Mouse (Mus musculus): ENCODE data around the gene Alk. TPM values are rescaled to one million over a fixed set of nuclear protein-coding genes. Genes with fewer than 3 reads are reported as not detected.

The Alk gene
- total RNA-seq, 1 experiment from 2014 or later = 0.09 TPM

DNA sequence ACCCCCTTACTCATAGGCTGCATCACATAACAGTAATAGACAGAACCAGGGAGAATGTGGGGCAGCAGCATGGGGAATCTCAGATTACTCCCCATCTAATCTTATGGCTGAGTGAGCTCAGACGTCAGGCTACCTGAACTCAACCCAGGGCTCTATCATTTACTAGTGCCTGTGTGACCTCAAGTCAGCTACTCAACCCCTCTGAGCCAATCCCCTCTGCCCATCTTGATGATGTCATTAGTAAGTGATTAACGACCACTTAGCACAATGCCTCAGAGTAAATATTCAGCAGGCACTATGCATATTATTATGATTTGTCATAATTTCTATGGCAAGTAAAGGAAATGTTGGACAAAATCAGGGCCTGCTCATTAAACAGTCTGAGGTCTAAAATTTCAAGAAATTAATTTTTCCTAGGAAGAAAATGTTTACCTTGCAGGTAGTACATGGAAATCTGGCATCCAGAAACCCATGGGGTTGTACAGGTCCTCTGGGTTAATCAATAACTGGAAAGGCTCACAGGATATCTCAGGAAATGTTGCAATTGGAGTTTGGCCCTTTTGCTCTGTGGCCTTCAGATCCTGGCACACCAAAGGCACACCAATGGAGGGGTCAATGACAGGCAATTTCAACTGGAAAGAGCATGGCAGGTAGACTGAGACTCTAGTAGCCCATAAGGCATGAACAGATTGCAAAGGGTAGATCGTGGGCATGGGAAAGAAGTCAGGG is 204.9 kb downstream of the Alk start:
- DNase-seq = no peak

DNA sequence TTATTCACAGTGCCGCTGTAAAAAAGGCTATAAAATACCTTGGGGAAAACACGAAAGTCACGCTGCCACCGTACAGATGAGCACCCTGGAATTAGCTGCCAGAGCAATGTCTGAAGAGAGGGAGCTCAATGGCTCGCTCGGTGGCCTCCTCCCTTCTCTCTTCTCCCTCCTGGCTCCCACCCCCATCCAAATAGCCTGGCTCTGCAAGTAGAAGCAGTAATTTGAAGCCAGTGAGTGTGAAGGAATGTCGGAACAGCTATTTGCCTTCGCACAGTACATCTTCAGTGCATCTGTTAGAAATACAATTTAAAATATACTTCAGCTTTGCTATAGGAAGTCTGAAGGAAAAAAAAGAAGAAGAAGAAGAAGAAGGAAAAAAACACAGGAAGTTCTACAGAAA is 208.5 kb downstream of the Alk start:
- DNase-seq = no peak

DNA sequence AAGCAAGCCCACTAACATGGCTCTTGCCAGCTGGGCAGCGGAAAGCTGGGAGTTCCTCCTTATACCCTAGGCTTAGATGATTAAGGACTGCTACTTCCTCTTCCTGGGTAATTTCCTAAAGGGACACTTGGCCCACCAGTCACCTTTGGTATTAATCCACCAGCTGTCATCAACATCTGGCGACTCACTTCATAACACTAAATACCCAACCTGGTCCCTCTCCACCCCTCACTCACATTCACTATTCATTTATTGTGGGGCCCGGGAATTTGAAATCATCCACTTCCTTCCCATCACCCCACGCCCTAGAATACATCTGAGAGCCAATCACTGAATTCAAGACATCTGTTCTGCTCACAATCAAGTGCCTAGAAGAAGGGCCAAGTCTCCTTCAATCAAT is 235.4 kb downstream of the Alk start:
- DNase-seq = no peak

DNA sequence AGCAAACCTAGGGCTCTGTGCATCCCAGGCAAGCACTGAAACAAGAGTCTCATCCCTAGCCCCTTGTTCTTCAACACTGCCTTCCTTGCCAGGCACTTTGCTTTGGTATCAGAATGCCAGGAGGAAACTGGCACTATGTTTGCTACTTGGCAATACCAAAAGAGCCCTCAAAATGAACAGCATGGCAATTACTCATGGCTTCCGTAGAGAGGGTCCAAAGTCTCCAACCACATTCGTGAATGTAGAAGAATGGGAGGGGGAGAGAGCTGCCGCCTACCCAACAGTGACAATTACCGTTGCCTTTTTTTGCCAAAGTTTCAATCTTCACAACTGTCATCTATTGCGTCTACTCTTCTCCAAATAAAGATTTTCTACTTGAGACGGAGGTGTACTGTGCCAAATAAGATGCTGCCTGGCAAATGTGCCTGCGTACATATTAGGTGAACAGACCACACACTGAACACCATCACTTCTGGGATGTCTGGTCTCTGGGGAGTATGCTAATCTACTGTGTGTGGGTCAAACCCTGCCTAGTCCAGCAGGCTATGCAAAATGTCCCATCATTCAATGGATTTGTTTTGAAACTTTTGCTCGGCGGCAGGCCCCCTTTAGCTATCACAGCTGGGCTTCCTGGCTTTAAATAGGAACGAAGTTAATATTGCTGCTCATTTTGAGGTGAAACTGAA is 241.5 kb downstream of the Alk start:
- DNase-seq = no peak

DNA sequence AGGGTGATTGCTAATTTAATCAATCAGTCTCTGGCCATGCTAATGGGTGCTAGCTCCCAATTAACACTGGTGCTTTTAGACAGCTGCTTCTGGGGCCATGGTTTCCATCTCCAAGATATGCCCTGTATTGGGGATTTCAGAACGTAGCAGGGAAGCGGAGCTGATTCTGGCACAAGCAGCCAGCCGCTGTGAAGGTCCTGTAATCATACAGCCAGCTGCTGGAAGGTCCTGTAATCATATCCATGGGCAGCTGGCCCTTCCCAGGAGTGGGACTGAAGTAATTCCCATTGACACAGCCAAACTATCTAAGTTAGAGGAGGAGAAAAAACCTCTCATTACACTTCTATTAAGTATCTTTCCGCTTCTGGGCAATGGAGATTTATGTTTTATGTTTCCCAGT is 242.5 kb downstream of the Alk start:
- no peak for DNase-seq

DNA sequence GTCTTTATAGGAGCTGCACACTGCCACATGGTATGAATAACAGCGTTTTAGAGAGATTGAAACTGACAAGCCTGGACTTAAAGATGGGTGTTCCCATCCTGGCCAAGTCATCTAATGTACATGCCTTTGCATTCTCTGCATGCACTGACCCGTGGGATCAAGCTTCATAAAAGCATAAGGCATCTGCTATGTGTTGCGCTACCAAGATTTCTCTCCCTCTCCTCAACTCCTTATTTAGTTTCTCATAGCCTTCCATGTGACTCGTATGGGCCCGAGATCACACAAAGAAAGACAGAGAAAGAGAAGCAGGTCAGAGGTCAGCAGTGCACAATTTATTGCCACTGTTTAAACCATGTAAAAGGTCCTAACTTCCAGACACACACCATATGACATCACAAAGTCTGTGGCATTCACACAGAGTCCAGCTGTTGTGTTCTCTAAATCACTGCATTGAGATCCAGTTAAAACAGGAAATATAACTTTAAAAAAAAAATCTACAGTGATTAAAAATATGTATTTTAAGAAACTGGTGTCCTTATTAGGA is 247.6 kb downstream of the Alk start:
- no peak for DNase-seq

DNA sequence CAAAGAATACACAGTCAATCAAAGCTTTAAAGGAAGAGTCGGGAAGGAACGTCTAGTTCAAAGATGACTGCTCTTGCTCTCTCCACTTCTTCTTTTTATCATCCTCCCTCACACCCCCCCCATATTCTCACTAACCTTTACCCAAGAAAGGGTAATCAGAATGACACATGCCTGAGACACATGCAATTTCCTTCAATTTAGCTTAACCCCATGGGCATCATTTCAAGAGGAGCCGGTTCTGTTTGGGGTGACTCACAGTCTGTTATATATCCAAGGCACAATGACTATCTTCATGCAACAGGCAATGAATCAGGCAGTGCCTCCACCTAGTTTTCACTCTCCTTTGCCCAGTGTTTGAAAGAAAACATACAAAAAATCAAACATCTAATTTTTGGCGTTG is 265.0 kb downstream of the Alk start:
- no peak for DNase-seq

DNA sequence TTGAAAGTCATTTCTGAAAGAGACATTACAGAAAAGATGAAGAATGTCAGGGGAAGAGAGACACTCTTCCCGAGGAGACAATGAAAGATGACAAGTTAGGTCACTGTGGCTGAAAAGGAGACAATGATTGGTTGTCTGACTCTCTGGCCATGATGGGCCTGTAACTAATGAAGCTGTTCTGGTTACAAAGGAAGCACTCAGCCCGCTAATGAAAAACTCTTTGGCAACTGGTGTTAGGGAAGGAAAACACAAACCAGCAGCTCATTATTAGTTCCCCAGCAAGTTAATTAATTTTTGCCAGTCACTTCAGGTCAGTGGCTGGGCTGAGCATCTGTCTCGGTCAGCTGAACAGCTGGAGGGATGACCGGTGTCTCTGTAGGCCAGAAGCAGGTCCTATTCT is 271.5 kb downstream of the Alk start:
- DNase-seq = no peak

DNA sequence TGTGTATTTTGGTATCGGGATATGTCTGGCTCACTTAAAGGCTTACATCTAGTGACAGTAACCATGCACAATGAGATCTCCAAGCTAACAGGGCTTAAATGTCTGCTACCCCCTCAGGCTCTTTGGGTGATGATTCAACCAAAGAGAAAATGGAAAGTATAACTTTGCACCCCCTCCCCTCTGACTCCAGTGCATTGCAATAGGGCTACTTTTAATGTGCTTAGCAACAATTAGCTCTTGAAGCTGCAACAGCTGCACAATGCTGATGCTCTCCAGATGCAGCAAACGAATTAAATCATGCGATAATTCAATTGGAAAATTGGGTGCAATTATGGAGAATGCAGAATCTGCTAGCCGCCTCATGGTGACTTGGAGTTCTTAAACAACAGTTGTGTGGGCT is 278.5 kb downstream of the Alk start:
- DNase-seq = no peak

DNA sequence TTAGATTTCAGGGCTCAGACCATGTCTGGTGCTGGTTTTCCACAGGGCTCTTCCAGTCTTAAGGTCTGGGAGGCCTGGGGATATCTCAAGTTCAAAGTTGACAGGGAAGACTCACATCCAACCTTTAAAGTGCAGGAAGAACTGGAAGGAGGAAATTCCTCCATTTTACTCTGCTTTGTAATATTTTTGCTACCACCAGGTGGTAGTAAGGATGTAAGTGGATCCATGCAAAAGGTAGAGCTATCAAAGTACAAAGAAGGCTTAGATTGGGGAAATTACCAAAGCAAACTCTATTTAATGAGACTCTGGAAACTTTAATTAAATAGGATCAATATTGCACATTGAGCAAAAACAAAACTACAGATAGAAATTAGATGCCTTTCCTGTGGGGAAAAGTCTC is 284.9 kb downstream of the Alk start:
- no peak for DNase-seq

DNA sequence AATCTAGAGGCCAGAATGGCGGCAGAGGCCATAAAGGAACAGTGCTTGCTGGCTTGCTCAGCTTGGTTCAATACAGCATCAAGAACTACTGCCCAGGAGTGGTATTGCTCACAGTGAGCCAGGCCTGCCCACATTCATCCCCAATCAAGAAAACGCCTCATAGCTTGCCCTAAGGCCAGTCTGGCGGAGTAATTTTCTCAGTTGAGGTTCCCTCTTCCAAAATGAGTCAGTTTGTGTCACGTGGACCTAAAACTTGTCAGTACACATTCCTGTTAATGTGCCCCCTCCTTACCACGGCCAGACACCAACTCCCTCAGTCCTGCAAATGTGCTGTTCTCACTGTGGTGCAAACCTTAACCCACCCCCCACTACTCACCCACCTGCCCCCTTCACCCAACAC is 304.8 kb downstream of the Alk start:
- no peak for DNase-seq

DNA sequence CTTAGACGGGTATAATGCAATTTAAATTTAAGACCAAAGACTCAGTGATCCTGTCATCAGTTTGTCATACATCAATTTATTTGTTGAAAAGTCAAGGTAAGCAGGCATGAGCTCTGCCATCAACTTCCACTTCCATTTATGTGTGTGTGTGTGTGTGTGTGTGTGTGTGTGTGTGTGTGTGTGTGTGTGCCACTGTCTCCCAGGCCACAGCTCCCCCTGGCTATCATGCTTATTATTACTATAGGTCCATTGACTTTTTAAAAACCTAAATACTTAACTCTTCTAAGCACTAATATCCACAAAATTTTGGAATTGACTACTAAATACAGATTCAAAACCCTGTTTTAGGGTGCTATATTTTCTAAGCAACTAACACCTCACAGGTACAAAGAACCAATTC is 308.1 kb downstream of the Alk start:
- no peak for DNase-seq

DNA sequence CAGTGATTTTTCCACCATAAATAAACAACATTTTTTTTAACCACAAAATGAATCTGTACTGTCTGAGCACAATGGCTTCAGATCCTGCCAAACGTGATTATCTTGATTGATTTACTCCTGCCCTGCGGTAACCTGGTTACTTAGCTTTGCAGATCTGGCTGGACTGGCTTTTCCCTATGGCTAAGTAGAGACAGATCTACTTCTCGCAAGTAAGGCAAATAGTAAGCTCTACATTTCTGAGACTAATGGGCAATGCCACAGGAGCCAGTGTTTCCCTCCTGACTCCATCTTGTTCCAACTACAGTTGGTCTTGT is 311.2 kb downstream of the Alk start:
- no peak for DNase-seq

DNA sequence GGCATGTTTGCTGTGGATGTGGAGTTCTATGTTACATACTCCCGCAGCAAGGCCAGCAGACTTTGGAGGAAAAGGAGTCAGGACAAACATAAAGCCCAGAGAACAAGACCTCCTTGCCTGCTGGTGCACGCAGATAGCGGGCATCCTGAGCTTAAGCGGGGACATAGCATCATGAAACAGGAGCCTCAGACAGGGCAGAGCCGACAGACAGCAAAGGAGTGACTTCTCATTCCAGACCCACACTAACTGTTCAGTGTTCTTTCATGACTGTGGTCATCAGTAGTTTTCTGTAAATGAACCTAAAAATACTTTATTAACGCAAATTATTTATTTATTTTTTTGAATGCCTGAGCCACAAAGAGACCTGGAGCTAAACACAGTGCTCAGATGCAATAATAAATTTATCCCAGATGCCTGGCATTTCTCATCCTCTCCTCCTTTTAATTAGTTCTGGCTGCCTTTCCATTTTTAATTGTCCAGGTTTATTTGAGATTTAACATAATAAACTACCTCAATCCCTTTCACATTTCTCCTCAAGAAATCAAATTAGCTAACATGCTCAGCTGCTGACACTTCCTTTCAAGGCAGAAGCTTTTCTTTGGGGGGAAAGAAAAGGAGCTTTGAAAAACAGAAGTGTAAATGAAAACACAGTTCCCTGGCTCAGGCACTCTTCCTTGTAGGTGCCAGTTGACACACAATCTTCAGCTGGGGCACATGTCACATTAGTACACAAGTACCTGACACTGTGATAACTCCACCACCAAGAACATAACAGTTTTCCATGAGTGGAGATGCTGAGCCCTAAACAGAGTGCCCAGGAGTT is 311.8 kb downstream of the Alk start:
- no peak for DNase-seq

DNA sequence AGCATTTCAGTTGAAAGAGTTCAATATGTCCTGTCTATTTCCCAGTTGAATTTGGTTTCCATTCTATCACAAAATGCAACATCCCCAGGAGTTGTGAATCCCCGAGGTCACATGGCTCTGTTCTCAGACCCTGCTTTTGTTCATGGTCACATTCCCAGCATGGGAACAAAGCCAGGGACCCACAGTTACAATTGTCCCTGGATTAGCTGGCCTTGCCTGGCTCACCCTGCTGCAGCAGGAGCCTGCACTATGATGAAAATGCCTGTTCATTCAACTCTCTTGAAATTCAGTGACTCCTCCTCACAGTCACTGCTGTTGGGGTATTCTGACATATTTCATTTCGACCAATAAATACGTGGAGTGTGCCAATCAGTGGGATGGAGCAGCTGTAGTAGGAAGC is 318.5 kb downstream of the Alk start:
- DNase-seq = no peak

DNA sequence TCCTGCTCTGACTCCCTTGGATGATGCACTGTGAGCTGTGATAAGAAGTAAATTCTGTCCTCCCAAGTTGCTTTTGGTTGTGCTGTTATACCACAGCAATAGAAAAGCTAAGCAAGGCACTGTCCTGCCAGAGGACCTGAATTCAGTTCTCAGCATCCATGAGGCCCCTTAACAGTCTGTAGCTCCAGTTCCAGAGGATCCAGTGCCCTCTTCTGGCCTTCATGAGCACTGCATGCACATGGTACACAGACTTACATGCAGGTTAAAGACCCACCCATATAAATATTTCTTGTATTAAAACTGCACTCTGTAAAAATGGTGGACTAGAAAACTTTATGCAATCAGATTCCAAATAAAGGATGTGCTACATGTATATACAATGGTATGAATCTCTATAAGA is 326.1 kb downstream of the Alk start:
- DNase-seq = no peak

DNA sequence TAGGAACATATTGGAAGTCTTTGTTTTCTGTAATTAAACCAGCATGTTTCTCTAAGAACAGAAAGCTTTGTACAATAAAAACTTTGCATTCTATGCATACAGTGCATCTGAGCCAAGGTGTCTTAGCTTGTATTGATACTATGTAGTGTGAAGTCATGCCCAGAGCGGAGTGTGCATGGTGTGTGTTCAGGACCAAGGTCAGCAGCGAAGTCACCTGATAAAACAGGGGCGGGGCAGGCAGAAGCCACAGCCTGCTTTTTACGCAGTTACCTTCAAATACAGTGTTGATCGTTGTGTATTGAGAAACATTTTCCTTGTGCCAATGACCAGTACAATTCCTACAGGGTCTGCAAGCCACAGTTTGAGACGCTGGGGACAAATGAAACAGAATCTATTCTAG is 327.6 kb downstream of the Alk start:
- no peak for DNase-seq

DNA sequence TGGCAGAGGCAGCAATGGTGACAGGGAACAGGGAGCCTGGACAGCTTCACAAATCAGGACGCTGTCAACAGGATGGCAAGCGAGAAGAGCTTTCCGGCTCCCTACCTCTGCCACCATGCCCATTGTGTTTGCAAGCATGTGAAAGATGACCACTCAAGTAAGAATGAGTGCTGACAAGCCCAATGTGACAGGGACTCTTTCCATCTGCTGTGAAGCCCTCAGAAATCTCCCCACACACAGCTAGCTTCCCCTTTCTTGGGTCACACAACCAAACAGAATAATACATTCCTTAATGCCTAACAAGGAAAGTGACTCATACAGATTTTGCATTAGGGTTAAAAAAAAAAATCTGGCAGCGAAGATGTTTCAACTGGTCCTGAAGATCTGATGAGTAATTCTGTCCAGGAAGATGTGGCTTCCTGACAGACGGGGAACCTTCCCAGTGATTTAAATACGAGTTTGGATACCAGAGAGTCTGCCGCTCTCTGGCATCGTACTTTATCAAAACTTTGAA is 329.0 kb downstream of the Alk start:
- no peak for DNase-seq

DNA sequence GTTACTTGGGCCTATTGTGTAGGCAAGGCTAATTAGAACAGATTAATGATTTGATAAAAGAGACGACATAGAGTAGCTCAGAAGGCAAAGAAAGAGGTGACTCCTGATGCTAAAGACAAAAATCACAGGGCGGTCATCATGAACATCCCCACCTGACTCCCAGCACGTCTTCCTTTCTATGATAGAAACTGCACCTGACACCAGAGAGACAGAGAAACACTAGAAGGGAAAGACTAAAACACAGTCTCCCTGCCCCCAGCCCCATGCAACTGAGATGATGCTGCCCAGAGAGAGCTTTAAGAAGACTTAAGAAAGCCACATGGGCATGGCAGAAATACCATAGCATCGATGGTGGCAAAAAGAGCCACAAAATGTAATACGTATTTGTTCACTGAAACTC is 330.2 kb downstream of the Alk start:
- DNase-seq = no peak

DNA sequence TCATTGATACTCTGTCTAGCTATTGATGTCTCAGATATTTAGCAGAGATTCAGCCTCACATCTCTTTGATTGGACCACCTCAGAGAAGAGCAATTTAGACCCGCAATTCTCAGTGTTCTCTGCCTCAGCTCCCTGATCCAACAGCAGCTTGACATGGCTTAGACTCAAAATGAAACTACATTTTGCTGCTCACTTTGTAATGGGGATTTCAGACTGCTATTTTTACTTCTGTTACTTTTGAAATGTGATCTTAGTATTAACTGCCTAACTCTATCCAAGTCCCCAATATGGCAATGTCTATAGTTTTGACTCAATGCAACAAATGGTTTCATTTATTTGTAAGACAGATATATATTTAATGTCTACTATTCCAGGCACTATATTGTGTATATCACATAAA is 332.8 kb downstream of the Alk start:
- no peak for DNase-seq

DNA sequence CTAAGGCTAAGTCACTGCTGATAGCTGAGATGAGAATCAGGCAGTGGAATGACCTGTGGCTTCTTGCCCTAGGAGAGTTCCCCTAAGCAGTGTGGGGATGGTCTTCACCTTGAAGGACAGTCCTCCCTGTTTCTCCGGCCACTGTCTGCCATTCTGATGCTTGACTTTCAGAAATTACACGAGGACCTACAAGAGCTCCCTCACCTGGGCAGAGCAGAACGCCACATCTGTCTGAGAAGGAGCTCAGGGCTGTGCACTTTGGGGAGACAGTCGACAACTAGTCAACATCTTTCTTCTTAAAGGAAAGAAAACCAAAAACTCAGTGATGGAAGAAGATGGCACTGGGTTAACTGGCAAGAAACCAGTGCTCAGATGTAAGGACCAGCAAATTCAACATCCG is 335.9 kb downstream of the Alk start:
- no peak for DNase-seq

DNA sequence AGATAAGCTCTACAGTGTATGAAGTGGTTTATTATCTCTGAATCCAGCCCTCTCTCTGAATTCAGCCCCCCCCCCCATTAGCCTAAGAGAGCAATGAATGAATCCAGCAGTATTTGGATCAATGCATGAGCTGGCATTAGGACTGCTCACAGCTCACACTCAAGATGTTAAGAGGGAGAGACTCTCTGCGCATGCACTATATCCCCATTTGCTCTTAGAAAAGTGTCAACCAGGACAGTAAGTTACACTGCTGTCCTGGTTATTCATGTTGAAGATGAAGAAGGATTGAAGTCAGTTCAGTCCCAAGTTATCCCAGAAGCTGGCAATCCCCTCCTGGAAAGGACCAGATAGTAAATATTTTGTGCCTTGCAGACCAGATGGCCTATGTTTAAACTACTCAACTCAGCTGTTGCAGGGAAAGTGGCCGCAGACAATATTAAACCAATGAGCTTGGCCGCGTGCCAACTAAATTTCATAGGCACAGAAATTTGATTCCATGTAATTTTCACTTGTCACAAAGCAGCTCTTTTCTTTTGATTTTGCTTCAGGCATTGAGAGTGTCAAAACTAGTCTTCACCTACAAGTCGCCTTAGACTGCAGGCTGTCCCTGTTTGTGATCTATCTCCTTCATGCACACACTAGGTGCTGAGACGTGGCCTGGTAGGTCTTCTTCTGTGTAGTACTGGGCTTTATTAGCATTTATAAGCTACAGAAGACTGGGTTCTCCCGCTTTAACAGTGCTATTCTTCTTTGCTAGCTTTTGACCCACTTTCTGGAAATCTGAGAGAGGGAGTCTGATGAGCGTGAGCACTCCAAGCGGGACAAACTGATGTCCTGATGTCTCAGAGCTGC is 339.0 kb downstream of the Alk start:
- no peak for DNase-seq
